Mouse (Mus musculus) spleen, adult 2 months (tissue): ENCODE measurements around the gene Pam. TPM values are rescaled to one million over a fixed set of nuclear protein-coding genes. Genes with fewer than 3 reads are reported as not detected.

Source experiments
- DNase-seq, 2 experiments: peaks; one replicate each; pipeline versions ENCODE4 v3.0.0 to v3.0.0-alpha.2; 2012 to 2021; ENCODE audit warnings: low spot score in 2 of 2, low read depth in 1 of 2
- H3K27ac ChIP-seq: fragments of 200-500 bp; 2 replicates; pipeline ENCODE4 v1.5.1; 2012; ENCODE audit warnings: low read length, inconsistent platforms; ENCODE audit not compliant: insufficient read depth
- H3K27me3 ChIP-seq: fragments of 200-500 bp; 2 replicates; pipeline ENCODE4 v1.6.1; 2012; ENCODE audit warnings: mild to moderate bottlenecking, moderate library complexity, low read length, inconsistent platforms; ENCODE audit not compliant: control insufficient read depth, insufficient read depth
- H3K36me3 ChIP-seq: fragments of 200-500 bp; 2 replicates; pipeline ENCODE4 v1.6.1; 2012; ENCODE audit warnings: mild to moderate bottlenecking, low read length, inconsistent platforms; ENCODE audit not compliant: control insufficient read depth, insufficient read depth
- H3K4me1 ChIP-seq: fragments of 200-500 bp; 2 replicates; pipeline ENCODE4 v1.6.1; 2011; ENCODE audit warnings: inconsistent platforms; ENCODE audit not compliant: control insufficient read depth, insufficient read depth, insufficient read length
- H3K4me3 ChIP-seq: fragments of 200-500 bp; 2 replicates; pipeline ENCODE4 v1.5.1; 2011; ENCODE audit warnings: mild to moderate bottlenecking, inconsistent platforms; ENCODE audit not compliant: insufficient read depth, insufficient read length; ENCODE audit errors: extremely low read depth
- CTCF ChIP-seq: fragments of 200-500 bp; IDR thresholded peaks from 2 replicates; pipeline ENCODE4 v1.5.1; 2011; ENCODE audit warnings: mild to moderate bottlenecking, inconsistent platforms; ENCODE audit not compliant: insufficient read depth, insufficient read length, insufficient replicate concordance; ENCODE audit errors: extremely low read depth
- POLR2A ChIP-seq: fragments of 200-500 bp; IDR thresholded peaks from 2 replicates; pipeline ENCODE4 v1.6.1; 2011; ENCODE audit warnings: low read depth, low read length, inconsistent platforms
- WGBS: fragments of 180-500 bp; shearing (Covaris S2); methylation state at CpG from one replicate; pipeline ENCODE4 v1.1.7; 2018; 5-methylcytosine and 5-hydroxymethylcytosine counted together
- polyA plus RNA-seq: library from polyadenylated mRNA; depleted of rRNA; stranded (reverse); fragments of >200 nt; gene quantifications from 2 replicates; pipeline ENCODE4 v1.2.3, GENCODE M21; 2012

The Pam gene
- polyA plus RNA-seq, 1 experiment = 22.8 TPM

DNA sequence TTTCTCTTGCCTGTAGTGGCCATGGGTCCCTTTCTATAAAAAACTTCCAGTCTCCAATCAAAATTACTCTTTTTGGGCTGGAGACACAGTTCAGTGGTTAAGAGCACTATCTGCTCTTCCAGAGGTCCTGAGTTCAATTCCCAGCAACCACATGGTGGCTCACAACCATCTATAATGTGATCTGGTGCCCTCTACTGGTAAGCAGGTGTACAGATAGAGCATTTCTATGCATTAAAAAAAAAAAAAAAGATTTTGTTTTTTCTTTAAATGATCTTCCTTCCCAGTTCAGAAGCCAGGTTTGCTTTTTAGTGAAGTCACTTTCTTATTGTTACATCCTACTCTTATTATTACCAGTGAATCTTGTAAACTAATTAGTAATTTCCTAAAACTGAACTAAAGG, 218.4 kb downstream of the Pam start:
- TF ChIP-seq POLR2A (no peak), CTCF (no peak)
- H3K27me3 ChIP-seq = no peaks in the 10 kb centered on the region
- no peak overlapping the region for H3K4me3 ChIP-seq
- H3K27ac ChIP-seq = no peak overlapping the region
- no peaks in the 10 kb centered on the region for H3K4me1 ChIP-seq
- no peaks in the 10 kb centered on the region for H3K36me3 ChIP-seq
- no peak for DNase-seq

DNA sequence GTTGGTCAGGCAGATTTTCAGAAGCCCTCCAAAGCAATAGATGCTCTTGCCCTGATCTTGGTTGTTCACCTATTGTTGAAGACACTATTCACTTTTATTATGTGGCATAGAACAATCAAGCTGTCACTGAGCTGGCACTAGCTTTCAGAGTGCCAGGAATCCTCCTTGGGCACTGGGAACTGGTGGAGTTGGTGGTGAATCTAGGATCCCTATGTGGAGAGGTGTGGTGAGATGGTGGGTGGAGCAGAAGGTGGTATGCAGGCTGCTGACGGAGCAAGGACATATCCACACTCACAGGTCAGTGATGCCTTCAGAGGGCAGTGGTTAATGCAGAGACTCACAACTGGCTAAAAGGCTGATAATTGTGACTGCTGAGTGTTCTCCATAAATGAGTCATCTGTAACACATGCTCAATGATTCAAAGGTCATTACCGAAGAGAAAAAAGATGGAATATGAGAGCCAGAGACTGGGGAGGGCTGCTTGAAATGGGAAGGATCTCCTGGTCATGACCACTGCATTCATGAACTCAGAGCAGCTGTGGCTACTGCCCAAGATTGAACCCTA, 221.9 kb downstream of the Pam start:
- no peak overlapping the region for H3K27ac ChIP-seq
- WGBS = 94% methylated on average over 2 of the region's 2 CpGs
- TF ChIP-seq CTCF (no peak), POLR2A (no peak)
- no peak overlapping the region for H3K4me3 ChIP-seq
- no peaks in the 10 kb centered on the region for H3K36me3 ChIP-seq
- no peak for DNase-seq
- H3K27me3 ChIP-seq = no peaks in the 10 kb centered on the region
- H3K4me1 ChIP-seq = no peaks in the 10 kb centered on the region

DNA sequence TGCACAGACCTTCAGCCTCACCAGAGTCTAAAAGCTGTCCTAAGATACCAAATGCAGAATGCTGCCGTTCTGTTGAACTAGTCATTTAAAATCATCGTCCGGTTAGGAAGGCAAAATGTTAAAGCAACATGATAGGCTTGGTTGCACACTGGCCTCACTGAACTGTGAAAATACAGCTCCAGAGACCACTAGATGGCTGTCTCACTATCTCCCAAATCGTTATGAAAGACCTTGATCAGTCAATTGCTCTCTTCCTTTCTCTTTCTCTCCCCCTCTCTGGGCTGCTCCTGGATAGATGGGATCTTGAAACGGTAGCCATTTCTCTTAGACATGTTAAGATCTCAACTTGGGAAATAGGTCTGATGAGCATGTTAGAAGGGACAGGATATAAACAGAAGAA, 223.0 kb downstream of the Pam start:
- Histone ChIP-seq H3K4me1 (no peaks in the 10 kb centered on the region), H3K4me3 (no peak overlapping the region), H3K36me3 (no peaks in the 10 kb centered on the region), H3K27ac (no peak overlapping the region), H3K27me3 (no peaks in the 10 kb centered on the region)
- no peak for TF ChIP-seq POLR2A
- TF ChIP-seq CTCF = no peak
- no peak for DNase-seq
- 72% methylated on average over 5 of the region's 5 CpGs for WGBS

DNA sequence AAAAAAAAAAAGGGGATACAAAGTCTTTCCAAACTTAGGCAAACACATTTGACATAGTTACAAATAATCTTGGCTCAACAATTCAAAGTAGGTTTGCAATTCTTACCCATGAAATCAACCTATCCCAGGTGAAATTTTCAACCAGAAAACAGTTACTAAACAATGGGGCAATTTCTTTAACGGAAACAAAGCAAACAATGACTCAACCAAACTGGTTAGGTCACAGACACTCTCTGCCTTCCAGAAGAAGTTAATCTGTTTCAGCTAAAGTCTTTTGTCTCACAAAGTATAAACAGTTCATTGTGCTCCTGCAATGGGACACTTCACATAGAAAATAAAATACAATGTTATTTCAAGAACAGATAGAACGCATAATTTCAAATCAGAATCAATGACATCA, 223.4 kb downstream of the Pam start:
- DNase-seq = no peak
- TF ChIP-seq CTCF = no peak
- no peak for TF ChIP-seq POLR2A
- no peaks in the 10 kb centered on the region for H3K4me1 ChIP-seq
- WGBS = 95% methylated on average over 2 of the region's 2 CpGs
- H3K27ac ChIP-seq = no peak overlapping the region
- H3K4me3 ChIP-seq = no peak overlapping the region
- no peaks in the 10 kb centered on the region for H3K36me3 ChIP-seq
- H3K27me3 ChIP-seq = no peaks in the 10 kb centered on the region

DNA sequence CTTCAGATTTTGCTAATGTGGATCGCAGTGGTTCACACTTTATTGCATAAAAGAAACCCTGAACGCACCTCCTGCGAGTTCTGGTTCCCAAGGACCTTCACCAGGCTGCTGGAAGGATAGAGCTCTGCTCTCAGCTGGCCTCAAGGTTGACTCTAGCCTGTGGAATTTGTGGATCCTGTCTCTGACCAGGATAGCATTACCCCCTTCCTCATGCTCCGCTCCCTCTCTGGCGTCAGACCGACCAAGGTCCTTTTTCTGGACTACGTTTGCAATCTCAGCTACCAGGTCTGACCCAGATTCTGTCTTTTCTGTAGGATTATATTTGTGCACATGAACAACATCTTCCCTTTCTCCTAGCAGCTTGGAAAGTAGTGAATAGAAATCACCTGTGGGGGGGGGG, 231.3 kb downstream of the Pam start:
- TF ChIP-seq CTCF = no peak
- Histone ChIP-seq H3K4me1 (no peaks in the 10 kb centered on the region), H3K27me3 (no peaks in the 10 kb centered on the region), H3K36me3 (no peaks in the 10 kb centered on the region), H3K27ac (no peak overlapping the region), H3K4me3 (no peak overlapping the region)
- 89% methylated on average over 7 of the region's 7 CpGs for WGBS
- DNase-seq = no peak

DNA sequence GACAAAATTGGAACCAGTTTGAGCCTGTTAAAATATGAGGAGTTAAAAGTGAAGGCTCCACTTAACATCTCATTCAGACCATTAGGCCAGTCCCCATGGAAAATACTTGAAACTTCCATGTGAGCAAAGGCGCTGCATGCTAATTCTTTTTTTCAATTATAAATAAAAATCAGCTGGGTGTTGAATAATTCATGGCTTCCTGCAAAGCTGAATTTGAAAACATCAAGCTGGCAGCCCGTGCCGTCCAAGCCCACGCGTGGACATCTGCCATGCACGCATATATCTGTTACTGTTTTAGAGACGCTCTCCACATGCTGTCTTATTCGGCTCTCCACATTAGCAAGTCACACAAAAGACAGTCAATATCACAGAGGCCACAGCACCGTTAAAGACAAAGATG, 232.3 kb downstream of the Pam start:
- no peak for DNase-seq
- no peak for TF ChIP-seq POLR2A
- TF ChIP-seq CTCF = no peak
- Histone ChIP-seq H3K4me3 (no peak overlapping the region), H3K27ac (no peak overlapping the region), H3K36me3 (no peaks in the 10 kb centered on the region), H3K27me3 (no peaks in the 10 kb centered on the region), H3K4me1 (no peaks in the 10 kb centered on the region)
- 93% methylated on average over 9 of the region's 9 CpGs for WGBS

DNA sequence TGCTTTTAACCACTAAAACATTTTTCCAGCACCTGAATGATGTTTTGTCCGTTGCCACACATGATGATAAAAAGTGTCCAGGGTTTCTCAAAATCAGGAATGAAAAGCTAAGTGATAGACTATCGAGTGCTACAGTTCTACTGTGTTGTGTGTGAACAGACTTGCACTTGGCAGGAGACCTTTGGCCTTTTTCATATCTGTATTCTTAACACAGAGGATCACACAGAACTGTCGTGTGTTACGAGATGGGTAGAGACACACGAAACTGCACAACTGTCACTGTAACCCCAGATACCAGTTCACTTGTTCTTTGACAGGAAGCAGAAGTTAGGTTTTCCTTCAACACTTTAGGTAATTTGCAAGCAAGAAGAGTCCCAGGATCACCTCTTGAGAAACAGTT, 232.7 kb downstream of the Pam start:
- no peak for DNase-seq
- no peak overlapping the region for H3K4me3 ChIP-seq
- no peak overlapping the region for H3K27ac ChIP-seq
- WGBS = 91% methylated on average over 5 of the region's 5 CpGs
- no peaks in the 10 kb centered on the region for H3K27me3 ChIP-seq
- TF ChIP-seq CTCF (no peak), POLR2A (no peak)
- no peaks in the 10 kb centered on the region for H3K4me1 ChIP-seq
- H3K36me3 ChIP-seq = no peaks in the 10 kb centered on the region
